Mouse (Mus musculus) brain, embryonic 14.5 days (tissue): ENCODE results near the gene Rab35.

Experiments used
- CTCF ChIP-seq: fragments of 200-500 bp; IDR thresholded peaks from 2 replicates; pipeline ENCODE4 v1.5.1; 2012; ENCODE audit warnings: inconsistent platforms, mild to moderate bottlenecking, moderate library complexity, borderline replicate concordance; ENCODE audit not compliant: insufficient read depth, insufficient read length; ENCODE audit errors: extremely low read depth
- POLR2A ChIP-seq: fragments of 200-500 bp; IDR thresholded peaks from 2 replicates; pipeline ENCODE4 v1.6.1; 2012; ENCODE audit warnings: mild to moderate bottlenecking, inconsistent platforms, borderline replicate concordance; ENCODE audit not compliant: poor library complexity, insufficient read depth, insufficient read length, severe bottlenecking; ENCODE audit errors: extremely low read depth

GRCm38 (mm10) chr5:115631505-115632357 is at the start of gene Rab35:
- peak; percentile 96 for TF ChIP-seq POLR2A
- TF ChIP-seq CTCF = no peak
